Mouse (Mus musculus): Measurements from ENCODE around the gene Dennd2c.
A peak's percentile ranks its signal among the peaks of the same experiment; 100 is the strongest.

Gene Dennd2c

DNA sequence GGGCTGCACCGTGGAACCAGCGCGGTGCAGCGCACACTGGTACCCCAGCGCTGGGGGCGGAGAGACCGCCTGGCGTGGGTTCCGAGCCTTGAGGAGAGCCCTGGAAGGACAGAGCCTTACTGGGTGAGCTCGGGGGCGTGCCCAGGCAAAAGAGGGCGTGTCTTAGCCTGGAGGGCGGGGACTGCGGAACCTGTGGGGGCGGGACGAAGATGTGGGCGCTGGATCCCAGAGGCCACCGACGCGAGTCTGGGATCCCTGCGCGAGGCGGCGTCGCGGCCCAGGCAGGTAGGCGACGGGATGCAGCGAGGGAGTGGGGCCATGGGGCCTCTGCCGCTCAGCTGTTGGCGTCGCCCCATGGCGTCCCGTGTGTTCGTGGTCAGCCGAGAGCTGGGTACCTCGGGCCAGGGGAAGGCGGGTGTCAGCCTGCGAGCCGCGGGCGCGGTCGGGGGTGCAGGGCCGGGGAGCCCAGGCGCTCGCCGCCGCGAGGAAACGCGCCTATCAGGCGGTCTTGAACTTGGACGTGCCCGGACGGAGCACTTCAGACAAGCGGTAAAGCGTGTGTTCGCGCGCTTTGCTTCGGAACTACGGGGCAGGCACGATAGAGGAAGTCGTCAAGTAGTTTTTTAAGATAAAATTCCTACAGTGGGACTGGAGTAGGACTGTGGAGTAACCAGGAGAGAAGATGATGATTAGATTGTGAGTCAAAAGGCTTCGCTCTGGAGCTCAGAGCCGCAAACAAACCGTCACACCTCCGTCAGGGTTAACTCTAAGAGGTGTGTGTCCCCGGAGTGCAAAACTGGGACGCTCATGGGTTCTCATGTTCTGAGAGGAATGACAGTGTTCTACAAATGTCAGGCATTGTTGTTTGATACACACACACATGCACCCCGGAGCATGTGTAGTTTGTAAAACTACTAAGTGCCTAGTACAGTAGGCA, at the start of gene Dennd2c:
Gene Dennd2c (plus strand): TSS at position 151 of the 937 bp plus-strand sequence.
- DNase-seq = peak; percentile 99

DNA sequence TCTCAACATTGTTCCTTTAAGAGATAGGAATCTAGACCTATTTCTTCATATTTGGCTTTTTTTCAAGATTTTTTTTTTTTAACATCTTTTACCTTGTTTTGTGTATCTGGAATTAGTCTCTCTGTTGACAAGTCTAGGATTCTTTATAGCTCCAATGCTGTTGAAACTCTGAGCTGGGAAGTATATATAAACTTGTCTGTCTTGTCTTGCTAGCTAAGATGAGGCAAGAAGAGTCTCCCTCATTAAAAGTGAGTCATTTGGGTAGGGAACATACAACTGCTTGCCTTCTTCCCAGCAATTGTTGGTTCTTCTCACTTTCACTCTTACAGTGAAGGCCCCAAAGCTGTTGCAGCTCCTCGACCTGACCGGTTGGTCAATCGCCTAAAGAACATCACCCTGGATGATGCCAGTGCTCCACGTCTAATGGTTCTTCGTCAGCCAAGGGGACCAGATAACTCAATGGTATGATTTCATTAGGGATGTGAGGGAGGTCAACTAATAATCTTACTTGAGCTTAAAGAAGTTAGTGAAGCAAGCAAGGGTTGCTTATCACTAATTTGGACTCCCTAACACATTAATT, 46.3 kb upstream of the Dennd2c start:
- DNase-seq = peak; percentile 80

- DNase-seq = no peak
Measured at GRCm38 (mm10) chr3:103057752-103058151, 44.7 kb upstream of the Dennd2c start.

DNA sequence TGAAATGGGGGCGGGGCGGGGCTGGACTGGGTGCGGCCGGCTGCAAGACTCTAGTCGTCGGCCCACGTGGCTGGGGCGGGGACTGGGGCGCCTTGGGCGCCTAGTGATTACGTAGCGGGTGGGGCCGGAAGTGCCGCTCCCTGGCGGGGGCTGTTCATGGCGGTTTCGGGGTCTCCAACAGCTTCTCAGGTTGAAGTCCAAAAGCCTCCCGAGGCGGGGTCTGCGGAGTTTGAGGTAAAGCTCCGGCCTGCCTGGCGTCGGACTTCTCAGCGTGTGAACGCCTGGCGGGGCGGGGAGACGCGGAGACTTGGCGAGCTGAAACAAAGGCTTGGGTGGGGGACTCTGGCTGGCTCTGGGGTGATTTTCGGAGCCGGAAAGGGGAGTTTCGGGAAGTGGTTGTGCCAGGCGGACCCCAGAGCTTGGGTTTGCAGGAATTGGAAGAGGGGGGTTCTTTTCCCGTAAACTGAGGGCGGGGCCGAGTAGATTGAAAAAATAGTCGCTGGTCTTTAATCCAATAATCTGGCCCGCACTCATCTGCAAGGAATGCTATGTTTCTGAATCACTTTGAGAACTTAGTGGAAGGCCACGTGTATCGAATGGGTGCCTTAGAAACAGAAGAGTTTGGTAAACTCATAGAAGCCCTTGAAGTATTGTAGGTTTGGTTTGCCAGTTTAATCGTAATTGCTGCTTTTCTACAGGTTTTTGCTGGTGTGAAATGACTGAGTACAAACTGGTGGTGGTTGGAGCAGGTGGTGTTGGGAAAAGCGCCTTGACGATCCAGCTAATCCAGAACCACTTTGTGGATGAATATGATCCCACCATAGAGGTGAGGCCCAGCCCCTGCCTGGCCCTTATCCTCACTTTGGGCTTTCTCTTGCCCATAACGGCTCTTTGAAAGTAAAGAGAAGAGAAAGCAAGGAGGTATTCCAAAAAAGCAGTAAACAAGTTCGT, 43.9 kb upstream of the Dennd2c start, which contains the start of gene Nras:
Gene Nras (plus strand): TSS at position 79 of the 951 bp plus-strand sequence.
- DNase-seq = peak; percentile 99

DNA sequence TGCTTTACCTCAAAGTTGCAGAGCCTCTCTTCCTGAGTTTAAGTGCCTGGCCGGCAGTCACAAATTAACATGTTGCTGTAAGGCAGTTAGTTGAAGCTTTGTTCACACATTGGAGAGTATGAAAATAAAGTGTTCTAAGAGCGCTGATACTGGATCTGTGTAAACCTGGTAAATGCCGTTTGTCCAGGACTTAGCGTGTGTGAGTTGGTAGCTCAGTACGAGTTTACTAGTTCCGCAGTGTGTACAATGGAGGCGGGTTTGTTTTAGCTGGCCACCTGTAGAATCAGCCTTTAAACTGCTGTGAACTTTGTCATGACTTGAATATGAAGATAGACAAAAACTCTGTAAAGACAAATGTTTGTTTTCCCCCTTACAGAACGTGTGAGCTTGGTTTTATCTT, 35.5 kb upstream of the Dennd2c start:
- peak; percentile 50 for DNase-seq

DNA sequence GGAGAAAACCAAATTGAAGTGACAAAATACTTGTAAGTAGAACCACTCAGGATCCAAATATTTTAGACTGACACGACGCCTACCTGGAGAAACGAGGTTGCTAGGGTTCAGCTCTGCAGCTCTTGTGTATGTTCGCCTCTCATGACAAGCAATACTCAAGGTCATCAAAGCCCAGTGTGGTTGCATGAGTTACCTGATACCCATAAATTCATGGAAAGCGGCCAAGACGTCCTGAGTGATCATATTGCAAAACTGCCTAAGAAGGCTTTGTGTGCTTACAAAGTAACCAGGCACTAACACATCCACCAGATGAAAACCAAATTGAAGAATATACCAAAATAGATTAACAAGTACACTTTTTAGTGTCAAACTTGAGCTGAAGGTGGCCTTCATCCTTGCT, 33.4 kb upstream of the Dennd2c start:
- DNase-seq = peak; percentile 51

- peak; percentile 48 for DNase-seq
Measured at GRCm38 (mm10) chr3:103073771-103074170, 28.6 kb upstream of the Dennd2c start, which contains the start of gene Ampd1. Gene Ampd1 (plus strand): TSS chr3:103074014.

GRCm38 (mm10) chr3:103075871-103076270, 26.5 kb upstream of the Dennd2c start:
- DNase-seq = peak; percentile 15

GRCm38 (mm10) chr3:103076476-103076875, 25.9 kb upstream of the Dennd2c start:
- DNase-seq = peak; percentile 45

DNA sequence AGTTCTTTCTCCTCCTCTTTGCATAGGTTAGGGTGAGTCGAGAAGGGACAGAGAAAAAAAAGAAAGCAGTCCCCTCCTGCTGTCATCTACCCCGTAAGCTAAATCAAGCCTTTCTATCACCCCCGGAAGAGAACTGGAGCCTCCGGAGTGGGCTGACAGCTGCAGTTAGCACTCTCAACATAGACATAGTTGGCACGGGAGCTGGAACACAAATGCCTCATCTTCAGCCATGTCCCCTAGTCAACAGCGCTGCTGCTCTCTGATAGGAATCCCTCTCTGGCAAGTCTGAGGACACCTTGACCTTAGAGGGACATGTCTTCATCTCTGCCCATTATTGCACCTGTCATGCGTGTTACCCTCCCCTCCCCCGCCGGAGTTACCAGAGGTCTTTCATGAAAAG, 23.1 kb upstream of the Dennd2c start:
- peak; percentile 74 for DNase-seq

DNA sequence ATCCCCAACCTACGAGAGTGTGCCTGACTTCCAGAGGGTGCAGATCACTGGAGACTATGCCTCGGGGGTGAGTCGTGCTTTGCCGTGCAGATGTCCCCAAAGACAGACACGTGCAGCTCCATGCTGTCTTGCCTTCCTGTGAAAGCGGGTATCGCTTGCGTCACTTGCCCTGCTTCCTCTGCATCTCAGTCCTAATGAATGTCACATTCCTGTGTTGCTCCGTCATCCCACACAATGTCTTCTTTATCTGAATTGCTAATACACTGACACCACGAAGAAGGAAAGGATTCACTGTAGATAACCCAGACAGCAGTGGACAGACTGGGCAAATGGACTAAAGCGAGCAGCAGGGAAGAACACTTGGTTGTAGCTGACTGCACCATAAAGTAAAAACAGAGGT, 21.4 kb upstream of the Dennd2c start:
- no peak for DNase-seq

GRCm38 (mm10) chr3:103081861-103082453, 20.4 kb upstream of the Dennd2c start:
- peak; percentile 77 for DNase-seq

- DNase-seq = peak; percentile 68
Measured at GRCm38 (mm10) chr3:103082761-103083160, 19.6 kb upstream of the Dennd2c start.

- no peak for DNase-seq
Measured at GRCm38 (mm10) chr3:103085986-103086385, 16.4 kb upstream of the Dennd2c start.

- DNase-seq = no peak
Measured at GRCm38 (mm10) chr3:103091753-103092152, 10.7 kb upstream of the Dennd2c start.

GRCm38 (mm10) chr3:103098662-103099061, 3.7 kb upstream of the Dennd2c start:
- peak; percentile 90 for DNase-seq

DNA sequence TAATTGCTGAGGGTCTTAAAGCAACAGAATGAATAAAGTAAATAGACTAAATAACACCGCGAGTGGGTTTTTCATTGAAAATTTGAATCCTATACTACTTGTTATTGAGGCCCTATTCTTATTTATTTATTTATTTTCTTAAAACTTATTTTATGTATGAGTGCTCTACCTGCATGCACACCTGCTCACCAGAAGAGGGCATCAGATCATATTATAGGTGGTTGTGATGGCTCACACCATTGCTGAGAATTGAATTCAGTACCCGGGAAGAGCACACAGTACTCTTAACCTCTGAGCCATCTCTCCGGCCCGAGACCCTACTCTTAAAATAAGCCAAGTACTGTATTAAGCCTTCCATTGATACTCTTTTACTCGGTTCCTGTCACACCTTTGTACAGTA, 2.7 kb upstream of the Dennd2c start:
- DNase-seq = no peak

DNA sequence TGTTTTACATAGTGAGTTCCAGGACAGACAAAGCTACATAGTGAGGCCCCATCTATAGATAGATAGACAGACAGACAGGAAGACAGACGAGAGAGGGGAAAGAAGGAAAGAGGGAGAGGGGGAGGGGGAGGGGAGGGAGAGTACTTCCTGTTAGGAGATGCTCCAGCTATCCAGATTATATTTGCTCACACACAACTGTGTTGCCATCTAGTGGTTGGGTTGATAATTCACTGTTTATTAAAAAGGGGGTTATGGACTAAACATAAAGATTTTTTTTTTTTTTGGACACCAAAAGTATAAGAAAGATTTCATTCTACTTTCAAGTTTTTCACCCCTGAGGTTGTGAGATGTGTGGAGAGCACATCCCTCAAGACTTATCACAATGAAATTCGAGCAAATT, 1.7 kb upstream of the Dennd2c start:
- DNase-seq = no peak

- DNase-seq = no peak
Measured at GRCm38 (mm10) chr3:103101194-103101593, 1.2 kb upstream of the Dennd2c start.

DNA sequence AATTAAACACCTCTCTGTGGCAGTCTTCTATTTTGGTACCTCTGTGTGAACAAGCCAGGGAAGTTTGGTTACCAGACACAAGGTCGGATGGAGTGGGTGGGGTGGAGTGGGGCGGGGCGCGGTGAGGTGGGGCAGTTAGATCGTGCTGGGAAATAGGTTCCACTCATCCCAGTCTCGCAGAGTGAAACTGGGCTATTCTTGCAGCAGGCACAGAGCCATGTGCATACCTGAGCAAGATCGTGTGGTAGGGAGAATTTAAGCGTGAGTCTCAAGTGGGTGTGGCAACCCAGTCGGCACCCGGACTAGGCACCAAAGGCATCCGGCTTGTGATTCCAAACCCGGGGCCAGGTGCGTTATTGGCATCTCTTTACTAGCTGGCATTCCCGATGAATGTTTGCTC, 495 bp upstream of the Dennd2c start:
- DNase-seq = peak; percentile 89

GRCm38 (mm10) chr3:103107565-103108240, 5.3 kb downstream of the Dennd2c start:
- no peak for DNase-seq

DNA sequence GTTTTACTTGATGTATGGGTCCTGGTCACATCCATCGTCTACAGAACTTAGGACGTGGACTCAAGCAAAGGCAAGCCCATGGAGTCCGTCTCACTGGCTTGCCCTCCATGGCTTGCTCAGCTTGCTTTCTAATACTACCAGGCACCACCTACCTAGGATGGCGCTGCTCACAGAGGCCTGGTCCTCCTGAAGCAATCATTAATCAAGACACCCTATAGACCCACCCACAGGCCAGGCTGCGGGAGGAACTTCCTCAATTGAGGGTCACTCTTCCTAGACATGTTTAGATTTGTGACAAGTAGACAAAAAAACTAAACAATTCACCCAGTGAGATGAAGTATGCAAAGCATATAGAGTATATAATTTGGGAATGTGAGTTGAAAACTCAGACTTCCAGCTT, 9.8 kb downstream of the Dennd2c start:
- peak; percentile 86 for DNase-seq
